Mouse (Mus musculus): ENCODE data around the gene Slco1a5. TPM values are rescaled to one million over a fixed set of nuclear protein-coding genes. Genes with fewer than 3 reads are reported as not detected.
A peak's percentile ranks its signal among the peaks of the same experiment; 100 is the strongest.

Slco1a5 gene
- polyA plus RNA-seq, 1 experiment from 2014 or later = 0.66 TPM

GRCm38 (mm10) chr6:142345440-142346038, 22.8 kb upstream of the Slco1a5 start, which contains the start of gene Pyroxd1:
Pyroxd1 (plus strand) TSS chr6:142345654.
- H3K4me3 ChIP-seq = peak within 1 kb of the TSS; percentile 87
- peak; percentile 95 for ATAC-seq (replicated peaks)
- H3K27me3 ChIP-seq (replicated peaks) = no peaks in the 10 kb centered on the region
- peak within 1 kb of the TSS; percentile 60 for H3K4me2 ChIP-seq
- H3K27ac ChIP-seq = peak within 1 kb of the TSS; percentile 86
- H3K9ac ChIP-seq = peak within 1 kb of the TSS; percentile 63
- peaks cover 13% of the 10 kb centered on the region for H3K4me1 ChIP-seq
- WGBS = under 1% methylated on average over 48 of the region's 48 CpGs
- H3K9me3 ChIP-seq = no peaks in the 10 kb centered on the region
- 0 out of 2 replicates have a peak, but pooled peaks cover 10% of the 10 kb centered on the region for H3K36me3 ChIP-seq (replicated peaks)

DNA sequence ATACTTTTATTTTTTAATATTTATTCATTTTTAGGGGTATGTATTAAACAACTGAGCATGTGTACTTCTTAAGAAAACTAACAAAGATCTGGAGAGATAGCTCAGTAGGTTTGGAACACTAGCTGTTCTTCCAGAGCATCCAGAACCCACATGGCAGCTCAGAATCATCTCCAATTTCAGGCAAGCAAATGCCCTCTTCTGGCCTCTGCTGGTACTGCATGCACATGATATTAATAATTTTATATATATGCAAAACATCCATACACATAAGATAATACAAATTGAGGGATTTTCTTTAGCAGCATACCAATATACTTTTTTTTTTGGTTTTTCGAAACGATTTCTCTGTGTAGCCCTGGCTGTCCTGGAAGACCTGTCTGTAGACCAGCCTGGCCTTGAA, 20.8 kb upstream of the Slco1a5 start:
- 0 out of 2 replicates have a peak, but pooled peaks cover 1% of the 10 kb centered on the region for H3K36me3 ChIP-seq (replicated peaks)
- no peak overlapping the region for H3K4me2 ChIP-seq
- no peak overlapping the region for H3K9ac ChIP-seq
- H3K4me1 ChIP-seq = peaks cover 13% of the 10 kb centered on the region
- no peak for ATAC-seq (replicated peaks)
- H3K9me3 ChIP-seq = no peaks in the 10 kb centered on the region
- H3K27ac ChIP-seq = no peak overlapping the region
- no peak overlapping the region for H3K4me3 ChIP-seq
- WGBS = 74% methylated on average over 2 of the region's 2 CpGs
- H3K27me3 ChIP-seq (replicated peaks) = no peaks in the 10 kb centered on the region

DNA sequence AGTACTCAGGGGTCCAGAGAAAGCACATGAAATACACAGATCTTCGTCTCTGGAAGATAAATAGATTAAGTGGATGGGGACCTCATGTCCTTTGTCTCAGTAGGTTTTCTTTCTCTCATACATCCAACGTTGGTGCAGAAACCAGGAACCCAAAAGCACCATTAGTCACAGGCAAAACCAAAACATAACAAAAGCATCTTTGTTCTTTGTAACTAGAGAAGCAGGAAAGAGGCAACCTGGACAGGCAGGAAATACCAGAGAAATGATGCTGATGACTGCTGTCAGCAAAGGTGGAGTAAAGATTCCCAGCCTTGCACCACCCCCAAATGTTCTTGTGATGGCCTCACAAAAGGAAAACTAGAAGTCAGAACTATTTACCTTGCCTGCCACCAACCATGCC, 16.8 kb upstream of the Slco1a5 start:
- Histone ChIP-seq H3K9me3 (no peaks in the 10 kb centered on the region), H3K9ac (no peak overlapping the region), H3K4me1 (no peaks in the 10 kb centered on the region), H3K4me2 (no peak overlapping the region), H3K27ac (no peak overlapping the region), H3K4me3 (no peak overlapping the region), H3K27me3 (replicated peaks) (no peaks in the 10 kb centered on the region), H3K36me3 (replicated peaks) (no peaks in the 10 kb centered on the region)
- WGBS = 42% methylated on average over 2 of the region's 2 CpGs
- ATAC-seq (replicated peaks) = no peak

DNA sequence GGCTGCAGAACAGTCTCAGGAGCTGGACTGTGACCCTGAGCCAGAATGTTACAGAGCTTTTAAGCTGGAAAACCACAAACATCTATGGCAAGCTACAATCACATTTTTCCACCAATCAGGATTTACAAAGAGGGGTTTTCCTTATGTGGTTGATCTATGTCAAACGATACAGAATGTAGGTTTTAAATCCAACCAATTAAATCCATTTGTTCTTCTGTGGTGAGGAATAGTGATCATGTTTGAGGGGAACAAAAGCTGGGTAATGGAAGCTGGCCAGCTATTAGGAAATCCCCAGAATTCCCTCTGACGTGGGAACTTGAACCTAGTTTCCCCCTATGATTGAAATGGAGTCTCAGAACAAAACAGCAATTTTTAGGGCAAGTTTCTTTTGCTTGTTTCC, 16.2 kb upstream of the Slco1a5 start:
- no peak for ATAC-seq (replicated peaks)
- no peak overlapping the region for H3K9ac ChIP-seq

GRCm38 (mm10) chr6:142329201-142329600, 6.4 kb upstream of the Slco1a5 start:
- Histone ChIP-seq H3K36me3 (replicated peaks) (no peaks in the 10 kb centered on the region), H3K27me3 (replicated peaks) (no peaks in the 10 kb centered on the region), H3K4me1 (no peaks in the 10 kb centered on the region), H3K9me3 (no peaks in the 10 kb centered on the region), H3K4me2 (no peak overlapping the region), H3K9ac (no peak overlapping the region), H3K27ac (no peak overlapping the region), H3K4me3 (no peak overlapping the region)
- WGBS = 80% methylated on average over 1 of the region's 1 CpGs
- no peak for ATAC-seq (replicated peaks)

More for the DNA sequence above, 16.2 kb upstream of the Slco1a5 start:
- no peak overlapping the region for H3K27ac ChIP-seq
- 71% methylated on average over 2 of the region's 2 CpGs for WGBS
- no peaks in the 10 kb centered on the region for H3K36me3 ChIP-seq (replicated peaks)
- H3K9me3 ChIP-seq = no peaks in the 10 kb centered on the region
- H3K4me2 ChIP-seq = no peak overlapping the region
- no peak overlapping the region for H3K4me3 ChIP-seq
- no peaks in the 10 kb centered on the region for H3K4me1 ChIP-seq
- H3K27me3 ChIP-seq (replicated peaks) = no peaks in the 10 kb centered on the region

- no peak for ATAC-seq (replicated peaks)
- H3K4me2 ChIP-seq = no peak overlapping the region
- no peak overlapping the region for H3K9ac ChIP-seq
- H3K27me3 ChIP-seq (replicated peaks) = no peaks in the 10 kb centered on the region
- H3K4me1 ChIP-seq = 0 out of 2 replicates have a peak, but pooled peaks cover 2% of the 10 kb centered on the region
- WGBS = 76% methylated on average over 3 of the region's 3 CpGs
- H3K27ac ChIP-seq = no peak overlapping the region
- H3K4me3 ChIP-seq = no peak overlapping the region
- H3K36me3 ChIP-seq (replicated peaks) = no peaks in the 10 kb centered on the region
- no peaks in the 10 kb centered on the region for H3K9me3 ChIP-seq
These were observed 3.8 kb upstream of the Slco1a5 start for GRCm38 (mm10) chr6:142326598-142326997.

DNA sequence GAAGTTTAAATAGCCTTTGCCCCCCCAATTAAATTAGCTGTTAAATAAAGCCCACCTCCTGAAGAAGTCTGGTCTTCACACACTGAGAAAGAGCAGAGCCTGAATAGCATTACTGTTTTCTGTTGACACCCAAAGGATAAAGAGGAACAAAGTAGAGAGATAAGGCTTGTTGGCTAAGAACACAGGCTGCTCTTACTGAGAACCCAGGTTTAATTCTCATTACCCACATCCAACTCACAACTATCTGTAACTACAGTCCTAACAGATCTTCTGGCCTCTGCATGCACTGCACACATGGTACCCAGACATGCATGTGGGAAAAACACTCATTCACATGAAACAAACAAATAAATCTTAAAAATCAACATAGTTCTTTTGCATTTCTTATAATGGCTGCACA, 5.7 kb downstream of the Slco1a5 start:
- Histone ChIP-seq H3K27ac (no peak overlapping the region), H3K9me3 (no peaks in the 10 kb centered on the region), H3K4me1 (no peaks in the 10 kb centered on the region), H3K27me3 (replicated peaks) (no peaks in the 10 kb centered on the region), H3K4me2 (no peak overlapping the region), H3K9ac (no peak overlapping the region), H3K4me3 (no peak overlapping the region), H3K36me3 (replicated peaks) (no peaks in the 10 kb centered on the region)
- ATAC-seq (replicated peaks) = no peak

DNA sequence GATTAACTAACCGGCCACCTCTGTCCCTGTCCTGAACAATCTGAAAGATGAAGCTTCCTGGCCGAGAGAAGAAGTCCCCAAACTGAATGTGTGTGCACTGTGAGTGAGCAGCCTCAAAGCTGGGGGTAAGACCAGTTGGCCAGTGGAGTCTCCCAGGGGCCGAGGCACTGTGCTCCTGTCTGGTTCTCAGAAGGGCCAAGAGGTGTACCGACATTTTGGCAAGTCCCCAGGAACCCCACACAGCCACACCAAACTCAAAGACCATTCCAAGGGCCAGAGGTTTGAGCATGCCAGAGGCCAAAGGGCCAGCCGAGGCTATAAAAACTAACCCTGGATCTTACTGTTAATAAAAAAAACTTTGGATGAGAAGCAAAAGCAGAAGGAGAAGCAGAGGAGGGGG, 8.5 kb downstream of the Slco1a5 start:
- H3K4me1 ChIP-seq = no peaks in the 10 kb centered on the region
- WGBS = 85% methylated on average over 5 of the region's 5 CpGs
- no peak for ATAC-seq (replicated peaks)

GRCm38 (mm10) chr6:142305076-142305475, 17.7 kb downstream of the Slco1a5 start:
- no peaks in the 10 kb centered on the region for H3K27me3 ChIP-seq (replicated peaks)
- H3K27ac ChIP-seq = no peak overlapping the region
- no peak overlapping the region for H3K4me2 ChIP-seq
- H3K4me1 ChIP-seq = no peaks in the 10 kb centered on the region
- H3K9ac ChIP-seq = no peak overlapping the region
- H3K9me3 ChIP-seq = peaks cover 3% of the 10 kb centered on the region; the same call in 1 of the 2 replicates
- no peaks in the 10 kb centered on the region for H3K36me3 ChIP-seq (replicated peaks)
- H3K4me3 ChIP-seq = no peak overlapping the region
- ATAC-seq (replicated peaks) = no peak

More for the DNA sequence above, 8.5 kb downstream of the Slco1a5 start:
- no peak overlapping the region for H3K9ac ChIP-seq
- H3K4me2 ChIP-seq = no peak overlapping the region
- peaks cover 3% of the 10 kb centered on the region; the same call in 1 of the 2 replicates for H3K9me3 ChIP-seq
- no peak overlapping the region for H3K27ac ChIP-seq
- H3K36me3 ChIP-seq (replicated peaks) = no peaks in the 10 kb centered on the region
- H3K4me3 ChIP-seq = no peak overlapping the region
- no peaks in the 10 kb centered on the region for H3K27me3 ChIP-seq (replicated peaks)

GRCm38 (mm10) chr6:142298098-142298497, 24.7 kb downstream of the Slco1a5 start, which contains the start of gene Iapp:
Iapp (plus strand) TSS chr6:142298423.
- no peak for ATAC-seq (replicated peaks)
- Histone ChIP-seq H3K9ac (no peak within 1 kb of the TSS), H3K4me1 (no peaks in the 10 kb centered on the region), H3K27ac (no peak within 1 kb of the TSS), H3K27me3 (replicated peaks) (no peaks in the 10 kb centered on the region), H3K4me2 (no peak within 1 kb of the TSS), H3K36me3 (replicated peaks) (no peaks in the 10 kb centered on the region), H3K9me3 (no peaks in the 10 kb centered on the region), H3K4me3 (no peak within 1 kb of the TSS)
- 67% methylated on average over 4 of the region's 4 CpGs for WGBS

DNA sequence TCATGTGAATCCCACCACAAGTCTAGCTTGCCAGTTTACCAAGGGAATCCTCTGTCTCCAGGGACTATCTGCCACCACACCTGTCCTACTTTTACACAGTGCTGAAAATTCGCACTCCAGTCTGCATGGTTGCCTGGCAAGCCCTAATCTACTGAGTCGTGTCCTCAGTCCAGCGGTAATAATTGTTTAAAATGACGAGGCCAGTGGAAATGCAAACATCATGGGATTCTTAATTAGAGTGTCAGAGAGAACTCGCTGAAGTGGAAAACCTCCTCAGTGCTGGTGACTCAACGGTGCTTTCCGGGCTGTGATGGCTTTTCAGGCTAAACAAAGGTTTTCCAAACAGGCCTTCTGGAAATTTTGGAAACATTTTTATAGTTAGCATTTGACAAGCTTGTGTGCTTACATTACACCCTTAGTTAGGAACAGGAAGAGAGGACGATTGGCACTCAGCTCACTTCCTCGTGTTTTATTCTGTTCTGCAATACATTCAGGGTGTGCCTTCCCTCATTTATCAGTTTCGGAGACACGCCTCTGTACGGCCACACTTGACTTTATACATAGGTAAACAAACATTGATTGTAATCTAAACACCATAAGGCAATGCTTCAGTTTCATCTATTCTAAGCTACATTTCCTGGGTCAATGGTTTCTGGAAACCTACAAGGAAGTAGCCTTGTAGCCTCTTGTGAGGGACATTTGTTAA, 33.2 kb downstream of the Slco1a5 start:
- H3K9ac ChIP-seq = no peak overlapping the region
- no peak overlapping the region for H3K27ac ChIP-seq
- H3K4me3 ChIP-seq = no peak overlapping the region
- no peaks in the 10 kb centered on the region for H3K9me3 ChIP-seq
- H3K4me1 ChIP-seq = no peaks in the 10 kb centered on the region
- WGBS = 69% methylated on average over 12 of the region's 12 CpGs
- ATAC-seq (replicated peaks) = no peak
- H3K27me3 ChIP-seq (replicated peaks) = no peaks in the 10 kb centered on the region
- no peaks in the 10 kb centered on the region for H3K36me3 ChIP-seq (replicated peaks)
- no peak overlapping the region for H3K4me2 ChIP-seq

GRCm38 (mm10) chr6:142275721-142276442, 46.9 kb downstream of the Slco1a5 start:
- H3K27ac ChIP-seq = no peak overlapping the region
- WGBS = 6% methylated on average over 4 of the region's 4 CpGs
- H3K4me1 ChIP-seq = no peaks in the 10 kb centered on the region
- H3K9ac ChIP-seq = no peak overlapping the region
- H3K4me3 ChIP-seq = no peak overlapping the region
- no peaks in the 10 kb centered on the region for H3K36me3 ChIP-seq (replicated peaks)
- no peak overlapping the region for H3K4me2 ChIP-seq
- ATAC-seq (replicated peaks) = no peak
- no peaks in the 10 kb centered on the region for H3K27me3 ChIP-seq (replicated peaks)
- no peaks in the 10 kb centered on the region for H3K9me3 ChIP-seq

All from midbrain, embryonic 15.5 days (tissue).